Mouse (Mus musculus) thymus, postnatal 25 days (tissue): ENCODE measurements around the gene Armh2.
"Not testable (repeated sequence)": the region's sequence is repeated elsewhere in the genome, so short reads cannot be mapped to it uniquely, and the experiment has no call there.

Experiments used
- DNase-seq: peaks from one replicate; pipeline ENCODE4 v3.0.0; 2022

Armh2 gene

DNA sequence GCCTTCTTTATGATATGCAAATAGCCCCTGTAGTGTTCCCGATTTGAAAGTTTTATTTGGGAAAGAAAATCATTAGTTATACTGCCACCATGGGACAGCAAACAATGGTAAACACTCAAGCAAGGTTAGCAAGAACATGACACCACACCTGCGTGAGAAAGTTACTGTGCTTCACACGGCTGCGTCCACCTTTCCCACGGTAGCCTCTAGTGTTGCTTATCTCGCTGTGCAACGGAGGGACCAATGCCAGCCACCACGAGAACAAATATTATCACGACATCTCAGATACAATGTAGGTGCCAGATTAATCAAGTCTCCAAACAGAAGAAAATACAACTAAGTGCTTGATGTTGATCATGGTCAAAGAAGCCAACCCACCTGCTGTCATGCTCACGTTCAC is 18.4 kb downstream of the Armh2 start:
- no peak for DNase-seq

DNA sequence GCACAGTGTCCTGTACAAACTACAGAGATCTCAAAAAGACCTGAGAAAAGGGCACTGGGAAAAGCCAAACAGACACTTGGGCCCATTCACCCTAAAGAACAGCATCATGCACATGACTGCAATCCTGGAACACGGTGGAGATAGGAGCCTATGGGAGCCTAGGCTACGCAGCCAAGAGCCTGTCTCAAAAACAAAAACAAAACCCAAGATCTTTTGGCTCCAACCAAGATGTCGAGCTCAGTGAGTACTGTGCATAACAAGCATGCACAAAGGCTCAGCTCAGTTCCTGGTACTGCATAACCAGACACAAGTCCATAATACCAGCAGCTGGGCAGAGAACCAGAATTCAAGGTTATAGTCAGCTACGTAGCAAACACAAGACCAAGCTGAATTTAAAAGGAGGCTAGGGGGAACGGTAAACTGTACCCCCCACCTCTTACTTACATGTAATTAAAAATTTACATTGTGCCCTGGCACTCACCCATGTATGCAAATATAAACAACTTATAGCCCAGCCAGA is 19.4 kb downstream of the Armh2 start:
- no peak for DNase-seq

DNA sequence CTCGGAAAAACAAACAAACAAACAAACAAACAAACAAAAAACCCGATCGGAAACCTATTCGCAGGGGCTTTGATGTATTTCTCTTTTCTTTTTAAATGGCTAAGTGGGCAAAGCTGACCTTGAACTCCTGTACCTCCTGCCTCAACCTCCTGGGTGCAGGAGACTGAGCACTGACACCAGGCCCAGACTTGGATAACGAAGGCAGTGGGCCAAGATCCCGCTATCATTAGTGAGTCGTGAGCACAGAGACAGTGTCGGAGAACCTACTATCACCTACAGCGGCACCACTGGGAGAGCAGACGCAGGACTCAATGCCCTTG is 20.0 kb downstream of the Armh2 start:
- DNase-seq = no peak

DNA sequence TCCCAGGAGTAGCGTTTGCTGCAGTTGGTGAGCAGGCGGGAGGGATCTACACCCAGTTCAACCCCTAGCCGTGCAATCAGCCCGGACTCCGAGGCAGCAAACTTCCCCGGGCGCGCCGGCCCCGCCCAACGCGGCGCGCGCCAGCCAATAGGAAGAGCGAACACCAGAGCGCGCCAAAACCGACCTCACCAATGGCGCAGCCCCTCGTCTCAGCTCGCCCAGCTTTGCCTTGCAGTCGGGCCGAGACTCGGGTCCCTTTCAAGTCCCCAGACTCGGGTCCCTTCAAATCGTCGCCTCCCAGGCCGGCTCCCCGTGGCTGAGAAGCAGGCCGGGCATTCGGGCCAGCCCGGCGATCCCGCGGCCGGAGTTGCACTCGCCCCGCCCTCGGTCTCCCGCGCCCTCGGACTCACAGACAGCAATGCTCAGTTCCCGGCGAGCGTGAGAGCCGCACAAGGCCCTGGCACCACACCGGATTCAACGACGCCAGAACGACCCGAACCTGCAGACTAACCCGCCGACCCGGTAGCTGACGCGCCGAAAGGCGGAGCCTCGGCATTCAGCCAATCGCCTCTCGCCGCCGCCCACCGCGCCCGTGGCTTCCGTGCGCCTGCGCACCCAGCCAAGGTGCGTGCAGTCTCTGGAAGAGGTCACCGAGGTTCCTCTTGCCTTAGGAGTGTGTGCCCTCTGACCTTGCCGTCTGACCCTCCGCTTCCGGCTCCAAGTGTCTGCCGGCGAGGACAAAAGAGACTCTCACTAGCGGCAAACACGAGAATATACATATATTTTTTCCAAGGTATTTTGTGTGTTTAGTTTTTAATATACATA is 20.6 kb downstream of the Armh2 start, which contains the start of gene Gmnn:
Gene Gmnn, minus strand, starts transcription at position 521 of the 825 bp plus-strand sequence.
- DNase-seq = peak; percentile 94

DNA sequence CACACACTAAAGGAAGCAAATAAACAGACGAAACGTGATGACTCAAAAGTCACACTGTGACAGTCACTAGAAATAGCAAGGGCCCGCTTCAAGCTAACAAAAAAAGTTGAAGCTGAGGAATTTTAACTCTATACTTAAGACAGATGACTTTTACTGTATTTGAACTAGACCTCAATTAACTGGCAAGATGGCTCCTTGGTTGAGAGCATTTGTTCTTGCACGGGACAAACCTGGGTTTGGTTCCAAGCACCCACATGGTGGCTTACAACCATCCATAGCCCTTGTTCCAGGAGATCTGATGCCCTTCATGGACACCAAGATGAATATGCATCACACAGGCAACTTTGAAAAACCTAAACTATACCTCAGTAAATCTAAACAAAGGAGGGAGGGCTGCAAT is 21.2 kb downstream of the Armh2 start:
- DNase-seq = no peak

DNA sequence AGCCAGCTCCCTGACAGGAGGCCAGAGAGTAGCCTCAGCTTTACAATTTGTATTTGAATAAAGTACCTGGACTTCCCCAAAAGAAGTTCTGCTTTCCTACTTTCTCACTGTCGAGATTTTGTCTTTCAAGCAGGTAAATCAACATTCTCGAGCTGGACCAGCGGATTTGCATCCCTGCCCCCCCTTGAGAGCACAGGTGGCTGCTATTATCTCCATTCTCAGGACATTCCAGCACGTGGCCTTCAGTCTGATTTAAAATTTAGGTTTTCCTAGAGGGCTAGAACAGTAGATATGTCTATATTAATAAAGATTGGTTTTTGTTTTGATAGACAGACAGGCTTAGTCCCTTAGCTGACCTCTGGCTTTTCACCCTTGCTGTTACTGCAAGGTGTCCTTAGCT is 26.8 kb downstream of the Armh2 start:
- DNase-seq = not testable (repeated sequence)

DNA sequence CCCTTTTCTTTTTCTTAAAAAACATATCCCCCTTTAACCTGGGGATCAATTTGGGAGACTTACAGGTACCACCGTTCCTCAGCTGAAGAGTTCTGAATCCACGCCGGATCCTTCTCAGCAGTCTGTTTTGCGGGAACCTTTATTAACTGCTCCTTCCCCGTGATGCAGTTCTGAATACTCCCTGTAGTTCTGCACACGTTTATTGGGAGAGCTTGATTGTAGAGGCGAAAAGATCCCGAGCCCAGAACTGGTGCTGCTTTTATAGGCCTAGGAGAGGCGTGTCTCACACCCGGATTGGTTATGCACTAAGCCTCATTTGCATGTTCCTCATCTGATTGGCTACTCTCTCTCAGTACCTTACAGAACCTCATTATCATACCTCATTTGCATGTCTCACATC is 30.4 kb downstream of the Armh2 start:
- DNase-seq = not testable (repeated sequence)

DNA sequence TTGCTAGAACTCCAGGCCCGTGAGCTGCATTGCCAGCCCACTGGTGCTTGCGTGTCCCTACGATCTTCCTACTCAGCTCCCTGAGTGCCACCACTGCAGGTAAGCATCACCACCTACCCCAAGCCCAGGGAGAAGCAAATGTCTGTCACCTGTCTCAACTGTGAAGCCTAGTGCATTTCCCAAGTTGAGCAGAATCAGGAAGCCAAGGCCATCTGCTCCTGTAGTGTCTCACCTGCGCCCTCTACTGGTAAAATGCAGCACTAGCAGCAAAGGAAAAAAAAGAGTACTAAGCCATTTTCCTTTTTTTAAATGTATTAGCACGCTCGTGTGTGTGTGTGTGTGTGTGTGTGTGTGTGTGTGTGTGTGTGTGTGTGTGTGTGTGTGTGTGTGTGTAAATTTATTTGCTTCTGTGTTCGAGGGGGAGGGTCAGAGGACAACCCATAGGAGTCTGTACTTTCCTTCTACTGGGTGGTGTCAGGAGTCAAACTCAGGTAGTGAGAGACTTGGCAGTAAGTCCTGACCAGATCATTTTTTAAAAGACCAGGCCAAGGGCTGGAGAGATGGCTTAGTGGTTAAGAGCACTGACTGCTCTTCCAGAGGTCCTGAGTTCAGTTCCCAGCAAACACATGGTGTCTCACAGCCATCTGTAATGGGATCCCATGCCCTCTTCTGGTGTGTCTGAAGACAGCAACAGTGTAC is 35.3 kb downstream of the Armh2 start:
- peak; percentile 64 for DNase-seq

DNA sequence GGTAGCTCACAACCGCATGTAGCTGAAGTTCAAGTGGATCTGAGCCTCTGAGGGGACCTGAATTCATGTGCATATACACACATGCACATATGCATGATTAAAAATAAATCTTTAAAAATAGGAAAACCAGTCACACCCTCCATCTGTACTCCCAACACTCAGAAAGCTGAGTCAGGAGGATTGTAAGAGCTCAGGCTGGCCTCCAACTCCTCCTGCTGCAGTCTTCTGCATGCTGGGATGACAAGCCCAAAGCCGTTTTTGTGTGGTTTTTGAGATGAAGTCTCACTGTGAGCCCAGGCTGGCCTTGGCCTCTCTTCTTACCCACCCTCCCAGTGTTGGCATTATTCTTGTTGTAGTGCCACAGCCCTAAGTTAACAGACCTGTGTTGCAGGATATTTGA is 37.0 kb downstream of the Armh2 start:
- no peak for DNase-seq

DNA sequence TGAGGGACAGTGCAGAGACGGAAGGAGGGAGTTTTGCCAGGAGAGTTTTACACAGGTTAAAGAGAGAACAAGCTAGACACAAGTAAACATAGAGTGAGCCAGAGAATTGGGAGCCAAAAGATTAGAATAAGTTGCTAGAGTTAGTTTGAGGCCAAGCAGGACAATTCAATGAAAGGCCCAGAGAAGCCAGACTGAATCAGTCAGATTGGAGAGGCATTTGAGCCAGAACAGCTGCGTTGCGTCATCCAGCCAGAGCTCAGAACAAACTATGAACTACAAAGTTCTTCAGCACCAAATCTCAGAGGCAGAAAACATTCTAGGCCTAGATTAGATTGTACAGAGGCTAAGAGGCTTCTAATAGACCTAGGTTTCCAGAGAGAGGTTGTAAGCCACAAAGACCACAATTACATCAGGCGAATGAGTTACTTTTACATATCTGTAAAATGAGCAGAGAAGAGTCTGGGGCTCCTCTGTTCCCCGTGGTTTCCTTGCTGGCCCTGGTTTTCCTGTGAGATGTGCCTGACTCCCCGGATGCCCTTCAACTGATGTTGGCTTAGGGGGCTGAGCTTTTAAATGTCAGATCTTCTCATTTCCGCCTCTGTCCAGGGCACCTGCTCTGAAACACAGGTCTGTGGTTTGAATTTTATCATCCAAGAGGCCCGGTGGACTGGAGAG is 37.8 kb downstream of the Armh2 start:
- peak; percentile 32 for DNase-seq

DNA sequence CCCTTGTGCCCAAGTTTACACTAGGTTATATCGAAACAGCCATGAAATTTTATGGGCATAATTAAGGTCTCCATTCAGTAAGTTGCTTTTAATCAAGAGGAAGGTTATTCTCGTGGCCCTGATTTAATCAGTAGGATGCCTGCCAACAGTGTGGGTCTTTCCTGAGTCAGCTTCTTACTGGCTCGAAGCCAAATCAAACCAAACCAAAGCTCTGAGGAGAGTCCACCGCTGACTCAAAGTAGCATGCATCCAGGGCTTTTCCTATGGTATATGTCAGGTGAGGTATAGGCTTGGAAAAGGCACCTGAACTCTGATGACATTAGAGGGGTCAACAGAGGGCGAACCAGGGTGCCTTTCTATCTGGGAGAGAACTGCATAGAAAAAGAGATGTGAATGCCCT is 40.9 kb downstream of the Armh2 start:
- no peak for DNase-seq

DNA sequence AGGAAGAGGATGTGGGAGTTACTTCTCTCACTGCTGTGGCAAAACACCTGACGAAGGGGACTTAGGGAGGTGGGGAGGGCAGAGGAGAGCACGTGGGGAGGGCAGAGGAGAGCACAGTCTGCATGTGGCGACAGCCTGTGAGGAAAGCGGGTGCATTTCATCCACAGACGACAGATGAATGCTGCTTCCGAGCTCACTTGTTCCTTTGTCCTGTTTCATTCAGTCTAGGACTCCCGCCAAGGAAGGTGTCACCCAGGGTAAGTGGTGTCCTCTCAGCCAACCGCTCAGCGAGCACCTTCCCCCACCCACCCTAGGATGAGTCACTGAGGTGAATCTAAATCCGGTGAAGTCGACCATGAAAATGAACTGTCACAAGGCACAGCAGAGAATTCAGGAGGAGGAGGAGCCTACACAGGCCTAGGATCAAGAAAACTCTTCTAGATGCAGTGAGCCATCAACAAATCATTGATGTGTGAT is 45.0 kb downstream of the Armh2 start:
- DNase-seq = peak; percentile 70

DNA sequence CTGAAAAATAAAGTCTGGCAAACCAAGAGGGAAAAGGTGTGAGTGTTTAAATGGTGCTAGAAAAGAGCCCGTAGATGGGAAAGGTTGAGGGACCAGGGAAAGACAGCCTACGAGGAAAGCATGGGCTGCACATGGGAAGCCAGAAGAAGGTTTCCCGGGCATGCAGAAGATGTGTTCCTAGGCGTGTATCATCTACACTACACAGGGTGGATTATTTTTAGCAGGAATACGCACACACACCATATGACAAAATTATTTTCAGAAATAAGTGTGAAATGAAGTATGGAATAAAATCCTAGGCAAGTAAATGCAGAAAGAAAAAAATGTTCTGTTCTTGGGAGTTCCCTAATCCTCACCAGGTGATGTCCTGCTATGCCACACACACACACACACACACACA is 46.4 kb downstream of the Armh2 start:
- no peak for DNase-seq

DNA sequence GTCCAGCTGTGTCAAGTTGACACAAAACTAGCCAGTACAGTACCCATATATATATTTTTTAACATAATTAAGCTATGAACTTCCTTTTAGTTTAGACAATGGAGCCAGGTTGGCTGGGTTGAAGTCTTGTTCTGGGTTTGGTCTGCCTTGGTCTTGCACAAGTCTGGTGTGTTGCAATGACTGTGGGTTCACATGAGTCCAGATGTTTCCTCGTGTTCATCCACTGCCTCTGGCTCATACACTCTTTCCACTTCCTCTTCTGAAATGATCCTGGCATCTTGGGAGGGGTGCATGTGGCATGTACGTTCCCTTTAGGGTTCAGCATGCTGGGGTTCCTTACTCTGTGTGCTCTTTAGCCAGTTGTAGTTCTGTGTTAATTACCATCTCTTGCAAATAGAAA is 50.3 kb downstream of the Armh2 start:
- no peak for DNase-seq

DNA sequence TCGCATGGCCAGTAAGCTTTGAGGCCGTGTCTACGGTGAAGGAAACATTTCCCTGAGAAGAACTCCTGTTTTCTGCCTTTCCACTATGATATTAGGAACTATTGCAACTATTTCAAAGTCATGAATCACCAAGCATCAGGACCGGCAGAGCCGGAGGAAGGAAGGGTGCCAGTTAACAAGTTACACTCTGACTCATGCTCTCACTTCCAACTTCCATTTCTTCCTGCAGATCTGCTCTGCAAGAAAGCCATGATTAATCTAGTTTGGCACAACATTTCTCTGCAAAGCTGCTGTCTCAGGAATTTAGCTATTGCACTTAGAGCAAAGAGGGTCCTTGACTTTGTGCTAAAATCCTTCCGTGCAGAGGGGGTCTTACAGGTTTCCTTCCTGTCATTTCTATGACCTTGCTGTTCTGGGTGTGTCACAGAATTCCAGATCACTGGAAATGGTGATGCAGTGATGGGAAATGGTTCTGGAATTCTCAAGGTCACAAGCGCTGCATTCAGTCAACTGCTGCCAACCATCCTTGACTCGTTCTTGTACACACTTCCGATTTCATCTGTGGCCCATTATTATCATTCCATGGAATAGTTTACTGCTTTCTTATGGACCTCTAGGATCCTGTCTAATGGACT is 51.5 kb downstream of the Armh2 start:
- DNase-seq = no peak
